Mouse (Mus musculus): ENCODE results near the gene P4hb. TPM values are rescaled to one million over a fixed set of nuclear protein-coding genes. Genes with fewer than 3 reads are reported as not detected.

The P4hb gene
- polyA plus RNA-seq, 1 experiment from 2014 or later = 648 TPM

Other genes starting within 250 kb of the P4hb start
- gene Actg1, start 224.7 kb downstream of the P4hb start, polyA plus RNA-seq (2014; fragmentation: Nextera tagmentation; extraction: Ambion mirVana) = 1,592 and 1,704 TPM in 2 replicates
- 0.29 TPM in 1 of 2 replicates, not detected in the other for gene Fscn2, start 211.7 kb downstream of the P4hb start, polyA plus RNA-seq (2014; fragmentation: Nextera tagmentation; extraction: Ambion mirVana)
- gene Faap100, start 194.5 kb downstream of the P4hb start, polyA plus RNA-seq (2014; fragmentation: Nextera tagmentation; extraction: Ambion mirVana) = 22.8 and 23.2 TPM in 2 replicates
- gene Nploc4, start 135.5 kb downstream of the P4hb start, polyA plus RNA-seq (2014; fragmentation: Nextera tagmentation; extraction: Ambion mirVana) = 44.5 and 47.2 TPM in 2 replicates
- gene Tspan10, start 130.6 kb downstream of the P4hb start, polyA plus RNA-seq (2014; fragmentation: Nextera tagmentation; extraction: Ambion mirVana) = 0.10 TPM in 1 of 2 replicates, not detected in the other
- 0.18 and 0.51 TPM in 2 replicates for gene Pde6g, start 119.8 kb downstream of the P4hb start, polyA plus RNA-seq (2014; fragmentation: Nextera tagmentation; extraction: Ambion mirVana)
- 12.7 and 16.8 TPM in 2 replicates for gene Oxld1, start 115.2 kb downstream of the P4hb start, polyA plus RNA-seq (2014; fragmentation: Nextera tagmentation; extraction: Ambion mirVana)
- gene Ccdc137, start 115.1 kb downstream of the P4hb start, polyA plus RNA-seq (2014; fragmentation: Nextera tagmentation; extraction: Ambion mirVana) = 51.5 and 52.0 TPM in 2 replicates
- gene Arl16, start 105.6 kb downstream of the P4hb start, polyA plus RNA-seq (2014; fragmentation: Nextera tagmentation; extraction: Ambion mirVana) = 39.1 and 40.2 TPM in 2 replicates
- gene Mrpl12, start 88.6 kb downstream of the P4hb start, polyA plus RNA-seq (2014; fragmentation: Nextera tagmentation; extraction: Ambion mirVana) = 252 and 266 TPM in 2 replicates
- 65.5 and 70.6 TPM in 2 replicates for gene Slc25a10, start 81.4 kb downstream of the P4hb start, polyA plus RNA-seq (2014; fragmentation: Nextera tagmentation; extraction: Ambion mirVana)
- 7.6 and 7.7 TPM in 2 replicates for gene Gcgr, start 42.6 kb downstream of the P4hb start, polyA plus RNA-seq (2014; fragmentation: Nextera tagmentation; extraction: Ambion mirVana)
- gene Mcrip1, start 23.5 kb downstream of the P4hb start, polyA plus RNA-seq (2014; fragmentation: Nextera tagmentation; extraction: Ambion mirVana) = 117 and 123 TPM in 2 replicates
- not detected in 2 replicates for gene Ppp1r27, start 22.1 kb downstream of the P4hb start, polyA plus RNA-seq (2014; fragmentation: Nextera tagmentation; extraction: Ambion mirVana)
- gene Arhgdia, start 8.4 kb upstream of the P4hb start, polyA plus RNA-seq (2014; fragmentation: Nextera tagmentation; extraction: Ambion mirVana) = 557 and 561 TPM in 2 replicates
- 601 and 617 TPM in 2 replicates for gene Alyref, start 25.1 kb upstream of the P4hb start, polyA plus RNA-seq (2014; fragmentation: Nextera tagmentation; extraction: Ambion mirVana)
- 200 and 208 TPM in 2 replicates for gene Anapc11, start 25.2 kb upstream of the P4hb start, polyA plus RNA-seq (2014; fragmentation: Nextera tagmentation; extraction: Ambion mirVana)
- gene Npb, start 35.2 kb upstream of the P4hb start, polyA plus RNA-seq (2014; fragmentation: Nextera tagmentation; extraction: Ambion mirVana) = 3.6 and 6.3 TPM in 2 replicates
- 165 and 175 TPM in 2 replicates for gene Pcyt2, start 44.7 kb upstream of the P4hb start, polyA plus RNA-seq (2014; fragmentation: Nextera tagmentation; extraction: Ambion mirVana)
- 48.6 and 54.8 TPM in 2 replicates for gene Sirt7, start 52.0 kb upstream of the P4hb start, polyA plus RNA-seq (2014; fragmentation: Nextera tagmentation; extraction: Ambion mirVana)
- gene Mafg, start 60.3 kb upstream of the P4hb start, polyA plus RNA-seq (2014; fragmentation: Nextera tagmentation; extraction: Ambion mirVana) = 32.6 and 34.8 TPM in 2 replicates
- gene Pycr1, start 70.5 kb upstream of the P4hb start, polyA plus RNA-seq (2014; fragmentation: Nextera tagmentation; extraction: Ambion mirVana) = 18.5 and 21.2 TPM in 2 replicates
- 0.34 and 0.60 TPM in 2 replicates for gene Myadml2, start 74.9 kb upstream of the P4hb start, polyA plus RNA-seq (2014; fragmentation: Nextera tagmentation; extraction: Ambion mirVana)
- gene Notum, start 87.9 kb upstream of the P4hb start, polyA plus RNA-seq (2014; fragmentation: Nextera tagmentation; extraction: Ambion mirVana) = 0.51 and 0.52 TPM in 2 replicates
- 83.7 and 97.1 TPM in 2 replicates for gene Aspscr1, start 99.7 kb upstream of the P4hb start, polyA plus RNA-seq (2014; fragmentation: Nextera tagmentation; extraction: Ambion mirVana)
- 178 and 192 TPM in 2 replicates for gene Cenpx, start 140.5 kb upstream of the P4hb start, polyA plus RNA-seq (2014; fragmentation: Nextera tagmentation; extraction: Ambion mirVana)
- gene Lrrc45, start 140.7 kb upstream of the P4hb start, polyA plus RNA-seq (2014; fragmentation: Nextera tagmentation; extraction: Ambion mirVana) = 34.2 and 38.3 TPM in 2 replicates
- gene Rac3, start 148.2 kb upstream of the P4hb start, polyA plus RNA-seq (2014; fragmentation: Nextera tagmentation; extraction: Ambion mirVana) = 1.2 and 1.8 TPM in 2 replicates
- gene Dcxr, start 154.0 kb upstream of the P4hb start, polyA plus RNA-seq (2014; fragmentation: Nextera tagmentation; extraction: Ambion mirVana) = 12.9 and 13.2 TPM in 2 replicates
- gene Cbr2, start 158.9 kb upstream of the P4hb start, polyA plus RNA-seq (2014; fragmentation: Nextera tagmentation; extraction: Ambion mirVana) = 0.22 and 0.32 TPM in 2 replicates
- gene Hmga1b, start 189.5 kb upstream of the P4hb start, polyA plus RNA-seq (2014; fragmentation: Nextera tagmentation; extraction: Ambion mirVana) = 11.4 and 17.5 TPM in 2 replicates
- 30.3 and 33.4 TPM in 2 replicates for gene Rfng, start 211.0 kb upstream of the P4hb start, polyA plus RNA-seq (2014; fragmentation: Nextera tagmentation; extraction: Ambion mirVana)
- gene Gps1, start 211.0 kb upstream of the P4hb start, polyA plus RNA-seq (2014; fragmentation: Nextera tagmentation; extraction: Ambion mirVana) = 209 and 210 TPM in 2 replicates
- 132 and 139 TPM in 2 replicates for gene Dus1l, start 223.2 kb upstream of the P4hb start, polyA plus RNA-seq (2014; fragmentation: Nextera tagmentation; extraction: Ambion mirVana)